Mouse (Mus musculus) bone marrow, adult 2 months (tissue): Measurements from ENCODE around the gene Lancl2. TPM values are rescaled to one million over a fixed set of nuclear protein-coding genes. Genes with fewer than 3 reads are reported as not detected.

ENCODE experiments used
- H3K27ac ChIP-seq: fragments of 200-500 bp; 2 replicates; pipeline ENCODE4 v1.5.1; 2012; ENCODE audit warnings: low read depth, mild to moderate bottlenecking, control low read depth, inconsistent platforms, low read length; ENCODE audit not compliant: control insufficient read depth, poor library complexity, insufficient read depth
- H3K4me1 ChIP-seq: fragments of 200-500 bp; 2 replicates; pipeline ENCODE4 v1.6.1; 2011; ENCODE audit warnings: low read length; ENCODE audit not compliant: control insufficient read depth, insufficient read depth
- H3K4me3 ChIP-seq: fragments of 200-500 bp; replicated peaks from 2 replicates; pipeline ENCODE3; 2011; ENCODE audit warnings: mild to moderate bottlenecking, low read depth, low read length, control low read depth; ENCODE audit not compliant: control insufficient read depth
- CTCF ChIP-seq: fragments of 200-500 bp; IDR thresholded peaks from 2 replicates; pipeline ENCODE4 v1.5.1; 2011; ENCODE audit warnings: low read length, control low read depth; ENCODE audit not compliant: control insufficient read depth, insufficient read depth
- POLR2A ChIP-seq: fragments of 200-500 bp; IDR thresholded peaks from 2 replicates; pipeline ENCODE4 v1.6.1; 2011; ENCODE audit warnings: low read depth, mild to moderate bottlenecking, control low read depth, low read length, borderline replicate concordance; ENCODE audit not compliant: control insufficient read depth
- WGBS: fragments of 180-500 bp; shearing (Covaris S2); methylation state at CpG from one replicate; pipeline ENCODE4 v1.1.7; 2018; 5-methylcytosine and 5-hydroxymethylcytosine counted together
- polyA plus RNA-seq: library from polyadenylated mRNA; stranded (reverse); fragments of >200 nt; gene quantifications from 2 replicates; pipeline ENCODE4 v1.2.4, GENCODE M21; 2011; ENCODE audit warnings: low replicate concordance; ENCODE audit not compliant: missing spikeins, insufficient read depth, insufficient read length

Lancl2 gene
- polyA plus RNA-seq, 1 experiment: 6.5 TPM

- peaks cover 2% of the 10 kb centered on the region; the same call in 1 of the 2 replicates for H3K4me1 ChIP-seq
- 86% methylated on average over 9 of the region's 9 CpGs for WGBS
- TF ChIP-seq CTCF: no peak
- no peak for TF ChIP-seq POLR2A
- no peak overlapping the region for H3K4me3 ChIP-seq
- peak overlapping the region; percentile 40; the same call in 1 of the 2 replicates for H3K27ac ChIP-seq
Measured at GRCm38 (mm10) chr6:57753962-57754759, 51.8 kb downstream of the Lancl2 start.

GRCm38 (mm10) chr6:57763054-57763453 is 60.7 kb downstream of the Lancl2 start:
- peaks cover 6% of the 10 kb centered on the region; the same call in 1 of the 2 replicates for H3K4me1 ChIP-seq
- no peak overlapping the region for H3K4me3 ChIP-seq
- H3K27ac ChIP-seq: no peak overlapping the region
- TF ChIP-seq CTCF: no peak
- no peak for TF ChIP-seq POLR2A

GRCm38 (mm10) chr6:57765095-57765878 is 62.9 kb downstream of the Lancl2 start:
- Histone ChIP-seq H3K27ac (peak overlapping the region; percentile 90; the same call in 1 of the 2 replicates), H3K4me1 (peaks cover 8% of the 10 kb centered on the region; the same call in 1 of the 2 replicates), H3K4me3 (no peak overlapping the region)
- WGBS: 25% methylated on average over 3 of the region's 3 CpGs
- TF ChIP-seq POLR2A (no peak), CTCF (no peak)

GRCm38 (mm10) chr6:57766287-57766686 is 63.9 kb downstream of the Lancl2 start:
- peak overlapping the region; percentile 90 for H3K27ac ChIP-seq
- 35% methylated on average over 1 of the region's 1 CpGs for WGBS
- H3K4me1 ChIP-seq: peaks cover 8% of the 10 kb centered on the region; the same call in 1 of the 2 replicates
- no peak overlapping the region for H3K4me3 ChIP-seq
- no peak for TF ChIP-seq CTCF
- TF ChIP-seq POLR2A: no peak

- peaks cover 8% of the 10 kb centered on the region; the same call in 1 of the 2 replicates for H3K4me1 ChIP-seq
- TF ChIP-seq CTCF: 0 out of 2 replicates have a peak, but pooled peaks have one; percentile 5
- TF ChIP-seq POLR2A: no peak
- H3K4me3 ChIP-seq: no peak overlapping the region
- H3K27ac ChIP-seq: peak overlapping the region; percentile 90
- 35% methylated on average over 8 of the region's 8 CpGs for WGBS
Measured at GRCm38 (mm10) chr6:57767112-57767868, 65.0 kb downstream of the Lancl2 start.

GRCm38 (mm10) chr6:57768948-57769525 is 66.7 kb downstream of the Lancl2 start:
- 30% methylated on average over 7 of the region's 7 CpGs for WGBS
- no peak for TF ChIP-seq POLR2A
- TF ChIP-seq CTCF: no peak
- H3K27ac ChIP-seq: no peak overlapping the region; the same call in 1 of the 2 replicates
- H3K4me3 ChIP-seq: no peak overlapping the region
- peaks cover 10% of the 10 kb centered on the region; the same call in 1 of the 2 replicates for H3K4me1 ChIP-seq

- Histone ChIP-seq H3K4me3 (no peak overlapping the region), H3K4me1 (peaks cover 8% of the 10 kb centered on the region), H3K27ac (no peak overlapping the region)
- TF ChIP-seq POLR2A (no peak), CTCF (no peak)
- 14% methylated on average over 1 of the region's 1 CpGs for WGBS
Measured at GRCm38 (mm10) chr6:57770467-57771190, 68.3 kb downstream of the Lancl2 start.
